Mouse (Mus musculus) thymus, adult 2 months (tissue): ENCODE measurements around the gene Gm12184. TPM values are rescaled to one million over a fixed set of nuclear protein-coding genes. Genes with fewer than 3 reads are reported as not detected.
"Not testable (repeated sequence)": the region's sequence is repeated elsewhere in the genome, so short reads cannot be mapped to it uniquely, and the experiment has no call there.

Experiments used
- DNase-seq: peaks from one replicate; pipeline ENCODE4 v3.0.0; 2021
- H3K27ac ChIP-seq: fragments of 200-500 bp; 2 replicates; pipeline ENCODE4 v1.5.1; 2012; ENCODE audit warnings: low read length, control low read depth; ENCODE audit not compliant: control insufficient read depth, insufficient read depth
- H3K27me3 ChIP-seq: fragments of 200-500 bp; 2 replicates; pipeline ENCODE4 v1.6.1; 2012; ENCODE audit warnings: mild to moderate bottlenecking, low read length, moderate library complexity, mixed read lengths; ENCODE audit not compliant: control insufficient read depth, insufficient read depth
- H3K36me3 ChIP-seq: fragments of 200-500 bp; 2 replicates; pipeline ENCODE4 v1.6.1; 2012; ENCODE audit warnings: mild to moderate bottlenecking, low read length, moderate library complexity; ENCODE audit not compliant: control insufficient read depth, insufficient read depth
- H3K4me1 ChIP-seq: fragments of 200-500 bp; replicated peaks from 2 replicates; pipeline ENCODE4 v1.6.1; 2012; ENCODE audit warnings: low read length; ENCODE audit not compliant: control insufficient read depth, insufficient read depth
- H3K4me3 ChIP-seq: fragments of 200-500 bp; 2 replicates; pipeline ENCODE4 v1.5.1; 2012; ENCODE audit warnings: mild to moderate bottlenecking, low read length, control low read depth, moderate library complexity; ENCODE audit not compliant: control insufficient read depth, insufficient read depth
- CTCF ChIP-seq: fragments of 200-500 bp; IDR thresholded peaks from 2 replicates; pipeline ENCODE4 v1.5.1; 2012; ENCODE audit warnings: mild to moderate bottlenecking, control low read depth, low read length, moderate library complexity, borderline replicate concordance; ENCODE audit not compliant: control insufficient read depth, poor library complexity, insufficient read depth; ENCODE audit errors: extremely low read depth
- POLR2A ChIP-seq: fragments of 200-500 bp; IDR thresholded peaks from 2 replicates; pipeline ENCODE4 v1.6.1; 2012; ENCODE audit warnings: mild to moderate bottlenecking, low read length, control low read depth, moderate library complexity; ENCODE audit not compliant: control insufficient read depth, poor library complexity, insufficient read depth; ENCODE audit errors: extremely low read depth
- WGBS: fragments of 180-500 bp; shearing (Covaris S2); methylation state at CpG from one replicate; pipeline ENCODE4 v1.1.7; 2018; 5-methylcytosine and 5-hydroxymethylcytosine counted together
- polyA plus RNA-seq: library from polyadenylated mRNA; depleted of rRNA; stranded (reverse); fragments of >200 nt; gene quantifications from 2 replicates; pipeline ENCODE4 v1.2.3, GENCODE M21; 2012

The Gm12184 gene
- polyA plus RNA-seq, 1 experiment, result 8.1 TPM

GRCm38 (mm10) chr11:48846881-48847280 is 20.4 kb upstream of the Gm12184 start:
- no peaks in the 10 kb centered on the region; the same call in 1 of the 2 replicates for H3K4me1 ChIP-seq
- H3K36me3 ChIP-seq, result no peaks in the 10 kb centered on the region
- DNase-seq, result no peak
- TF ChIP-seq POLR2A (no peak), CTCF (no peak)
- H3K27ac ChIP-seq, result no peak overlapping the region
- H3K4me3 ChIP-seq, result no peak overlapping the region
- H3K27me3 ChIP-seq, result no peaks in the 10 kb centered on the region
- 87% methylated on average over 5 of the region's 5 CpGs for WGBS

DNA sequence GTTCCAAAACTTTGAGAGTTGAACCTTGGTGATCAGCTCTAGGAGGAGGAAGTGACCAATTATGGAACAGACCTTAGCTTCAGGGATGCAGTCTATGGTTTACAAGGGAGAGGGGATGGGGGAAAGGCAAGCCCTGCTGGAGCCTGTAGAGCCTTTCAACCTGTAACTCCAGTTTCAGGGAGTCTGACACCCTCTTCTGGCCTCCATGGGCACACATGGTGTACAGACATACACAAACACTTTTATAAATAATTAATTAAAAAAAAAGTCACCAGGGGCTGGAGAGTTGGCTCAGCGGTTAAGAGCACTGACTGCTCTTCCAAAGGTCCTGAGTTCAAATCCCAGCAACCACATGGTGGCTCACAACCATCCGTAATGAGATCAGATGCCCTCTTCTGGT is 19.9 kb upstream of the Gm12184 start:
- H3K36me3 ChIP-seq, DNase-seq, H3K4me1 ChIP-seq, H3K27ac ChIP-seq, H3K4me3 ChIP-seq, H3K27me3 ChIP-seq: not testable (repeated sequence)
- 87% methylated on average over 2 of the region's 2 CpGs for WGBS

DNA sequence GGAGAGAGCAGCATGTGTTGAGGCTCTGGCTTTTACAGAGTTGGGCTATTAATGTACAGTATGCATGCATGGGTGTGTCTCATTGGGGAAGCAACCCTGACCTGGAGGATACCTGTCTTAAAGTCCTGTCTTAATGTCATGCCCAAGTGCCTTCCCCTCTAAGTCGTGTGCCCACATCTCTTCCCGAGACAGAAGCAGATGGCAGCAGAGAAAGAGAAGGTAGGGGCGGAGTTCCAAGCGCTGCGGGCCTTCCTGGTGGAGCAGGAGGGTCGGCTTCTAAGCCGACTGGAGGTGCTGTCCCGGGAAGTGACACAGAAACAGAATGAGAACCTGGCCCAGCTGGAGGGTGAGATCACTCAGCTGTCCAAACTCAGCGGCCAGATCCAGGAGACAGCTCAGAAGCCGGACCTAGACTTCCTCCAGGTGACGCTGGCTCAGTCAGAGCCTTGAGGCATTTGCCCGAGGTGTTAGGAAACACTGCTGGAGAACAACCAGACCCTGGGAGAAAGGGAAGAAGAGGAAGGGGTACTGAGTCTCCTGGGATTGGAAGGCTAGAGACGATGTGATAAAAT is 18.9 kb upstream of the Gm12184 start:
- Histone ChIP-seq H3K4me1 (no peaks in the 10 kb centered on the region; the same call in 1 of the 2 replicates), H3K27ac (no peak overlapping the region), H3K4me3 (no peak overlapping the region), H3K27me3 (no peaks in the 10 kb centered on the region), H3K36me3 (no peaks in the 10 kb centered on the region)
- DNase-seq, result no peak
- 81% methylated on average over 13 of the region's 13 CpGs for WGBS
- no peak for TF ChIP-seq CTCF
- no peak for TF ChIP-seq POLR2A

- Histone ChIP-seq H3K4me1 (no peaks in the 10 kb centered on the region; the same call in 1 of the 2 replicates), H3K4me3 (no peak overlapping the region), H3K27me3 (no peaks in the 10 kb centered on the region), H3K27ac (no peak overlapping the region), H3K36me3 (no peaks in the 10 kb centered on the region)
- TF ChIP-seq POLR2A, result no peak
- no peak for TF ChIP-seq CTCF
- 85% methylated on average over 6 of the region's 6 CpGs for WGBS
- DNase-seq, result no peak
These were observed 17.9 kb upstream of the Gm12184 start for GRCm38 (mm10) chr11:48844309-48844708.

DNA sequence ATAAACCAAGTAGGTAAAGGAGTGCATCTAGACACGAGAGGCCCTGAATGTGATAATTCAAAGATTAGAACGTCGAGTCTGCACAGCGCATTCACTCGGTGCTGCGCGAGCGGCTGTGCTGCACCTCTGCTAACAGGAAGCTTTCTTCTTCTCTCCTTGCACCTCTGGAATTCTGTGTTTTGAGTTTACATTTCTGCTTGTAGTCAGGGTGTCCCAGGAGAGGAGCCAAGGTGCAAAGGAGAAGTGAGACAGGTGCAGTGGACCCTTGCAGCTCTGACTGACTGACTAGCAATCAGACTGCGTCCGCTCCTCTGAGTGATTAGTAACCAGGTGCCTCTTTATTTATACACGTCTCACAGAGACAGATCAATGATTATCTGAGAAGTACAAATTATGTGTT is 16.7 kb upstream of the Gm12184 start:
- TF ChIP-seq CTCF (no peak), POLR2A (no peak)
- Histone ChIP-seq H3K27me3 (no peaks in the 10 kb centered on the region), H3K4me3 (no peak overlapping the region), H3K4me1 (peaks cover 6% of the 10 kb centered on the region), H3K36me3 (no peaks in the 10 kb centered on the region), H3K27ac (no peak overlapping the region)
- no peak for DNase-seq
- 94% methylated on average over 11 of the region's 11 CpGs for WGBS

- H3K4me1 ChIP-seq, result peaks cover 12% of the 10 kb centered on the region
- no peak overlapping the region for H3K4me3 ChIP-seq
- 84% methylated on average over 4 of the region's 4 CpGs for WGBS
- TF ChIP-seq POLR2A, result no peak
- no peak for TF ChIP-seq CTCF
- no peaks in the 10 kb centered on the region for H3K27me3 ChIP-seq
- no peak overlapping the region for H3K27ac ChIP-seq
- H3K36me3 ChIP-seq, result no peaks in the 10 kb centered on the region
- DNase-seq, result no peak
These were observed 15.9 kb upstream of the Gm12184 start for GRCm38 (mm10) chr11:48842378-48842792.

GRCm38 (mm10) chr11:48841213-48841612 is 14.8 kb upstream of the Gm12184 start:
- Histone ChIP-seq H3K36me3 (no peaks in the 10 kb centered on the region), H3K4me3 (no peak overlapping the region), H3K27ac (no peak overlapping the region), H3K27me3 (no peaks in the 10 kb centered on the region), H3K4me1 (peaks cover 17% of the 10 kb centered on the region)
- 92% methylated on average over 5 of the region's 5 CpGs for WGBS
- no peak for TF ChIP-seq POLR2A
- no peak for TF ChIP-seq CTCF
- DNase-seq, result no peak
